Mouse (Mus musculus) lung, postnatal 0 days (tissue): ENCODE measurements around the gene Il6st.

Experiments used
- CTCF ChIP-seq: IDR thresholded peaks from 2 replicates; pipeline ENCODE4 v1.5.1; 2016; ENCODE audit warnings: antibody characterized with exemption, mild to moderate bottlenecking
- EP300 ChIP-seq: IDR thresholded peaks from 2 replicates; pipeline ENCODE4 v1.6.1; 2016; ENCODE audit warnings: antibody characterized with exemption, mild to moderate bottlenecking, control low read depth

DNA sequence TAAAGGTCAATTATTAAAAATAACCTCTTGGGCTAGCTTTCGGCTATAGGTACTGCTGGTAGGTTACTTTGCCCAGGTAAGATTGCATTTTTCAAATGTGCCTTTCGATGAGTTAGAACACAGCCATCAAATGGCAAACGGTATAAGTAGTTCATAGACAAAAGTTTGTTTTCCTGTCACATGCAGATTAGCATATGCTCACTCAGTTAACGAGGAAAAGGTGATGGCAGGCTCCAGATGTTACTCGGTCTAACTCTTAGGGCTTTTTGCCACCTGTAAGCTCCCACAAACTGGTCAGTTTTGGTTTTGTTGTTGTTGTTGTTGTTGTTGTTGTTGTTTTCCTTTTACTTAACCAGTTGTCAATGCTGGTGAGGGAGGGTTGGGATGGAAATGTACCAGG, 44.6 kb downstream of the Il6st start:
- TF ChIP-seq CTCF (no peak), EP300 (no peak)
